Mouse (Mus musculus) myocyte (in vitro differentiated cells): ENCODE measurements around the gene Vhl. TPM values are rescaled to one million over a fixed set of nuclear protein-coding genes. Genes with fewer than 3 reads are reported as not detected.

Experiments used
- H3K27me3 ChIP-seq: one replicate; pipeline ENCODE4 v1.6.1; 2011; ENCODE audit not compliant: control insufficient read depth, insufficient read depth, insufficient read length
- H3K36me3 ChIP-seq: one replicate; pipeline ENCODE4 v1.6.1; 2011; ENCODE audit not compliant: control insufficient read depth, insufficient read depth
- H3K4me2 ChIP-seq: one replicate; pipeline ENCODE4 v1.6.1; 2011; ENCODE audit warnings: low read depth, control low read depth
- H3K4me3 ChIP-seq: one replicate; pipeline ENCODE4 v1.5.1; 2011; ENCODE audit warnings: mild to moderate bottlenecking, control low read depth, moderate library complexity
- H3K79me2 ChIP-seq: one replicate; pipeline ENCODE4 v1.6.1; 2011; ENCODE audit not compliant: control insufficient read depth, insufficient read depth
- H3ac ChIP-seq: one replicate; pipeline ENCODE4 v1.6.1; 2011; ENCODE audit not compliant: control insufficient read depth, insufficient read length
- CEBPB ChIP-seq: IDR thresholded peaks from 2 replicates; pipeline ENCODE4 v1.6.1; 2011; ENCODE audit warnings: mild to moderate bottlenecking, moderate library complexity; ENCODE audit not compliant: poor library complexity, insufficient read depth, severe bottlenecking
- E2F4 ChIP-seq: IDR thresholded peaks from one replicate; pipeline ENCODE4 v1.6.1; 2011; ENCODE audit warnings: mild to moderate bottlenecking, control low read depth, moderate library complexity; ENCODE audit not compliant: insufficient read depth
- MAX ChIP-seq: IDR thresholded peaks from one replicate; pipeline ENCODE4 v1.6.1; 2011; ENCODE audit warnings: low read depth, mild to moderate bottlenecking, control low read depth
- MYOD1 ChIP-seq, 3 experiments: IDR thresholded peaks; one replicate each; pipeline ENCODE4 v1.6.1; 2011; ENCODE audit warnings: control low read depth in 2 of 3, low read depth in 2 of 3, mild to moderate bottlenecking in 2 of 3, moderate library complexity in 1 of 3; ENCODE audit not compliant: insufficient read length in 2 of 3, control insufficient read depth in 1 of 3
- MYOG ChIP-seq, 3 experiments: IDR thresholded peaks; one replicate each; pipeline ENCODE4 v1.6.1; 2011; ENCODE audit warnings: control low read depth in 2 of 3, low read depth in 2 of 3, mild to moderate bottlenecking in 2 of 3; ENCODE audit not compliant: insufficient read length in 2 of 3, control insufficient read depth in 1 of 3, insufficient read depth in 1 of 3
- POLR2A ChIP-seq: IDR thresholded peaks from one replicate; pipeline ENCODE4 v1.6.1; 2011; ENCODE audit warnings: low read depth, mild to moderate bottlenecking, control low read depth, moderate library complexity; ENCODE audit not compliant: insufficient read length
- POLR2AphosphoS2 ChIP-seq: IDR thresholded peaks from one replicate; pipeline ENCODE4 v1.6.1; 2011; ENCODE audit warnings: low read depth, control low read depth; ENCODE audit not compliant: insufficient read length
- REST ChIP-seq: IDR thresholded peaks from one replicate; pipeline ENCODE4 v1.6.1; 2011; ENCODE audit warnings: mild to moderate bottlenecking, control low read depth, moderate library complexity; ENCODE audit not compliant: insufficient read depth, insufficient read length
- SRF ChIP-seq: IDR thresholded peaks from one replicate; pipeline ENCODE4 v1.6.1; 2011; ENCODE audit warnings: low read depth; ENCODE audit not compliant: control insufficient read depth, insufficient read length
- TCF12 ChIP-seq: IDR thresholded peaks from one replicate; pipeline ENCODE4 v1.6.1; 2011; ENCODE audit warnings: mild to moderate bottlenecking, control low read depth; ENCODE audit not compliant: poor library complexity, insufficient read depth, severe bottlenecking
- TCF3 ChIP-seq: IDR thresholded peaks from one replicate; pipeline ENCODE4 v1.6.1; 2011; ENCODE audit warnings: low read depth, control low read depth; ENCODE audit not compliant: insufficient read length
- USF1 ChIP-seq: IDR thresholded peaks from one replicate; pipeline ENCODE4 v1.6.1; 2011; ENCODE audit warnings: low read depth, mild to moderate bottlenecking, control low read depth, moderate library complexity
- polyA plus RNA-seq: library from polyadenylated mRNA; unstranded; fragments of >200 nt; fragmentation: generic; extraction: Trizol; gene quantifications from one replicate; pipeline ENCODE4 v1.2.1, GENCODE M21; 2012; ENCODE audit warnings: missing spikeins

Vhl gene
- polyA plus RNA-seq, 1 experiment: 20.6 TPM

DNA sequence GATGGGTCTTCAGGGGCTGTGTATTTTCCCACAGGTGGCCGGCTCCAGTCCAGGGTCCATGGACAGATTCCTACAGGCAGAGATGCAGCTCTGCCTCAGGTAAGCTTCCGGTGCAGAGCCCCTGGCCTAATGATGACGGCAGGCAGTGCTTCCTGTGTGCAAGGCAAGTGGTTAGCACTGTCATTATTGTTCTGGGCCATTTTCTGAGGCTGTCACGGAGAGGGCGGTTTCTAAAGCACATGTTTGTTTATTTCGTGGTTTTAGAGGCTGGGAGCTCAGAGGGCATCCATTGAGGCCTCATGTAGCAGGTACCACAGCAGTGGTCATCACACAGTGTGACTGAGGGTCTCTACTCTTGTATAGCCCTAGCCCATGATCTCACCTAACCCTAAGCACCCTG is 49.2 kb downstream of the Vhl start:
- no peaks in the 10 kb centered on the region for H3K27me3 ChIP-seq
- TF ChIP-seq CEBPB (no peak), POLR2AphosphoS2 (no peak), MAX (no peak), TCF3 (no peak), POLR2A (no peak), MYOG (IDR thresholded peaks at IDR 0.05; ENCODE audit: control insufficient read depth in 1 of 3, insufficient read depth in 1 of 3, insufficient read length in 2 of 3, low read depth in 2 of 3) (no peak), USF1 (no peak), E2F4 (no peak)

GRCm38 (mm10) chr6:113675234-113675633 is 51.5 kb downstream of the Vhl start:
- H3ac ChIP-seq: no peak overlapping the region
- H3K4me2 ChIP-seq: peak overlapping the region; percentile 21
- no peaks in the 10 kb centered on the region for H3K27me3 ChIP-seq
- TF ChIP-seq E2F4: no peak
- TF ChIP-seq TCF3: no peak
- no peak for TF ChIP-seq TCF12
- TF ChIP-seq MYOG (IDR thresholded peaks at IDR 0.05; ENCODE audit: control insufficient read depth in 1 of 3, insufficient read depth in 1 of 3, insufficient read length in 2 of 3, low read depth in 2 of 3): peak in 1 of 3 experiments; percentile 62
- TF ChIP-seq REST: no peak
- TF ChIP-seq SRF: no peak
- no peaks in the 10 kb centered on the region for H3K79me2 ChIP-seq
- no peaks in the 10 kb centered on the region for H3K36me3 ChIP-seq
- no peak overlapping the region for H3K4me3 ChIP-seq

More for the DNA sequence above, 49.2 kb downstream of the Vhl start:
- Histone ChIP-seq H3ac (no peak overlapping the region), H3K4me3 (no peak overlapping the region), H3K36me3 (no peaks in the 10 kb centered on the region), H3K79me2 (no peaks in the 10 kb centered on the region), H3K4me2 (no peak overlapping the region)

- Histone ChIP-seq H3K4me3 (no peak overlapping the region), H3ac (no peak overlapping the region), H3K79me2 (no peaks in the 10 kb centered on the region), H3K4me2 (no peak overlapping the region), H3K27me3 (no peaks in the 10 kb centered on the region), H3K36me3 (no peaks in the 10 kb centered on the region)
- TF ChIP-seq MAX (no peak), CEBPB (no peak), MYOD1 (IDR thresholded peaks at IDR 0.05; ENCODE audit: control insufficient read depth in 1 of 3, insufficient read length in 2 of 3, low read depth in 2 of 3) (no peak), MYOG (IDR thresholded peaks at IDR 0.05; ENCODE audit: control insufficient read depth in 1 of 3, insufficient read depth in 1 of 3, insufficient read length in 2 of 3, low read depth in 2 of 3) (no peak), POLR2A (no peak), POLR2AphosphoS2 (no peak)
Measured at GRCm38 (mm10) chr6:113675991-113676390, 52.2 kb downstream of the Vhl start.

DNA sequence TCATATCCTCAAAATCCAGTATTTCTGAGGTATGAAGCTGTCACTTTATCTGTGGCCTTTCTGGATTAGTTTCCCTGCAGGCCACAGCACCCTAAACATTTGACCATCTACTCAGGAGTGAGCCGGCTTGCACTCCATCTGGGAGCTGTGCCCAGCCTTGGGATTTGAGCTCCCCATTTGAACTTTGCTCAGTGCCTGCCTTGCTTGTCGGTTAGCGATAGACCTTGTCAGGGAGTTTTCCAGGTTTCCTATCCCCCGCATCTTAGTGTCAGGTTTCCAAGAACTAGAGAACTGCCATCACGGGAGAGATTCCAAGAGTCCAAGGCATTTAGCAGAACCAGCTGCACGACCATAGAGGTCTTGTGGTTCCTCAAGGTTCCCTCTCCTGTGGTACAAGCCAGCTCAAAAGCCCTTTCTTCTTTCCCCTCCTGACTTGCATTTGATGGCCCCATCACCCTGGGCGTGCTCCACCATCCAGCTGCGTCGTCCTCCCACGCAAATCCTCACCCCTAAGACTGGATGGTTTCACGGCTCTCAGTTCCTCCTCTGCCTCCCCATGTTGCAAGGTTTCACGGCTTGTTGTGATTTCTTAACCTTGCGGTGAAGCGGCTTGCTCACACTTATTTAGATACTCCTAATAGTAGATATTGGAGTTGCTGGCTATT is 53.4 kb downstream of the Vhl start:
- Histone ChIP-seq H3K4me3 (no peak overlapping the region), H3ac (no peak overlapping the region), H3K27me3 (no peaks in the 10 kb centered on the region), H3K36me3 (no peaks in the 10 kb centered on the region), H3K79me2 (no peaks in the 10 kb centered on the region), H3K4me2 (peak overlapping the region; percentile 9)
- TF ChIP-seq MYOG (IDR thresholded peaks at IDR 0.05; ENCODE audit: control insufficient read depth in 1 of 3, insufficient read depth in 1 of 3, insufficient read length in 2 of 3, low read depth in 2 of 3): peak in 1 of 3 experiments; percentile 31
- TF ChIP-seq POLR2A: no peak

DNA sequence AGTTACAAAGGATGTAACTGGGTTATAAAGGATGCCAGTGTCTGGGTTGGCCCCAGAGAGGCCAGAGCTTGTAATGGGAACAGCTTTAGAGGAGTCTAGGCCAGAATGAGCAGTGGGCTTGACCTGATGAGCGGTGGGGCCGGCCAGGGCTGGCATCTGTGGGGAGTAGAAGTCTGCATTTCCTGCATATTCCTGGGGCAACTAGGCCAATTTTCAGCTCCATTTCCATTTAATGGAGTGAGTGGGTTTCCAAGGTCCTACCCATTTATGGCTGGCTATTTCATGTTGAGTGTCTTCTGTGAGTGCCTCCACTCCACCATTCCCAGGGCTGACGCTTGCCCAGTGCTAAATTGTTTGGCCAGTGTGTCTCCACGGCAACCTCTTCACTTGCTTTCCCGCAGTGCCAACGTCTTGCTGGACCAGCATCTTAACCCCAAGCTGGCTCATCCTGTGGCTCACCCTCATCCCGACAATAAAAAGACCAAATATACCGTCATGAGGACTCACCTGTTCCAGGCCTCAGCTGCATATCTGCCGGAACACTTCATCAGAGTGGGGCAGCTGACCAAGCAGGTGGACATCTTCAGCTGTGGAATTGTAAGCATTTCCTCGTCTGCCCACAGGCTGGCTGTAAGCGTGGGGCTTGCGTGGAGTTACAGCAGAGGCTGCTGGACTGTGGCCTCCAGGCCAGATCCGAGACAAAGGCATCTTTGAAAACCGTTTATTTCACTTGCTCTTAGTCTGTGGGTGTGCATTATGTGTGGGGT is 54.7 kb downstream of the Vhl start:
- Histone ChIP-seq H3K36me3 (no peaks in the 10 kb centered on the region), H3K4me2 (no peak overlapping the region), H3ac (no peak overlapping the region), H3K4me3 (no peak overlapping the region), H3K79me2 (no peaks in the 10 kb centered on the region), H3K27me3 (no peaks in the 10 kb centered on the region)
- TF ChIP-seq CEBPB (no peak), POLR2AphosphoS2 (no peak), E2F4 (no peak), REST (no peak), USF1 (no peak), POLR2A (no peak), MYOG (IDR thresholded peaks at IDR 0.05; ENCODE audit: control insufficient read depth in 1 of 3, insufficient read depth in 1 of 3, insufficient read length in 2 of 3, low read depth in 2 of 3) (peak; percentile 3 to 91 (median 58)), TCF12 (no peak), MAX (no peak), SRF (no peak), MYOD1 (IDR thresholded peaks at IDR 0.05; ENCODE audit: control insufficient read depth in 1 of 3, insufficient read length in 2 of 3, low read depth in 2 of 3) (peak in 2 of 3 experiments; percentile 56 to 88), TCF3 (peak; percentile 61)
